Mouse (Mus musculus): ENCODE measurements around the gene Klf4.

Gene Klf4

DNA sequence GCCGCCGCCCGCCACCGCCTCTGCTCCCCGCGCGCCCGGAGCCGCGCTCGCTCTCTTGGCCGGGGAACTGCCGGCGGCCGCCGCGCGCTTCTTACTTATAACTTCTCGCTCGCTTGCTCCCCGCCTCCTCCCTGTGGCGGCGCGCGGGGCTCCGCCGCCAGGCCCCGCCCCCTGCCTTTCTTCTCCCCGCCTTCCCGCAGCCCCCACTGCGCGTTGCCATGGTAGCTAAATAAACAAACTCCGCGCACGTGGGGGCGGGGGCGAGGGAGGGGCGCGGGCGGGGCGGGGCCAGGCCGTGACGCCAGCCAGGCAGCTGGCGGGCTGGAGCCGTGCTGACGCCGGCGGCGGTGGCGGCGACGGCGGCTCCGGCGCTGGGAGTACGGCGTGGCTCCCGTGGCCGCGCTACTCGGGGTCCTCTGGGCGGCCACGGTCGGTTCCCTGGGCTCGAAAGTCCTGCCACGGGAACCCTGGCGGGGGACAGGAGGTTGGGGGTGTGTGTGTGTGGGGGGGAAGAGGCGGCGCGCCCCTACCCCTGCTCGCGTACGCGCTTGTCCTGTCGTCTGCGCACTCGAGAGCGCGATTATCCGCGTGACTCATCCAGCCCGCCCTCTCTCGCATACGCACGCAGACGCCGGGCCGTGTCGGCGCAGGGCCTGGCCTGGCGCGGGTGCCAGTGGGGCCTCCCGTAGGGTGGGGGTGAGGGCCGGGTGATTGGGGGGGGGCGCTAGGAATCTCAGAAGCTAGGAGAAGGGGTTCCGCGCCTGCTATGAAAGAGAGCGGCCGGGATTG lies at the start of gene Klf4:
Gene Klf4 (minus strand): TSS at position 60 of the 789 bp plus-strand sequence.
- peak; percentile 90 to 91 for DNase-seq (ENCODE audit: low spot score in 2 of 2)

DNA sequence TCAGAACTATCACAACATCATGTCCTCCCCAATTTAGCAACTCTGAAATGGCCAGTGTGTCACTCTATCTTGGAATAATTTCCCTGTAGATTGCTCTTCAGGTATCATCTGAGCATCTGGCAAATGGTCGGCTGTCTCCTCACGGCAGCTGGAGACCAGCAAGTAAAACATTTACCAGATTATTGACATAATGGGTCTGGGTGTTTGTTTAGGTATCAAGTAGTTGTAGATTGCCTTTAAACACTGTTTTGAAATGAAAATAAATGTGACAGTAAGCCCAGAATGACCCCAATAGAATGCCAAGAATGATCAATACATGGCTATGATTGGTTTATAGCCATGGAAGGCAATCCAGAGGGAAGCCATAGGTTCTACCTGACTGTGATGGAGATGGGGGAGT lies 39.2 kb upstream of the Klf4 start:
- DNase-seq (ENCODE audit: low spot score in 2 of 2): no peak

DNA sequence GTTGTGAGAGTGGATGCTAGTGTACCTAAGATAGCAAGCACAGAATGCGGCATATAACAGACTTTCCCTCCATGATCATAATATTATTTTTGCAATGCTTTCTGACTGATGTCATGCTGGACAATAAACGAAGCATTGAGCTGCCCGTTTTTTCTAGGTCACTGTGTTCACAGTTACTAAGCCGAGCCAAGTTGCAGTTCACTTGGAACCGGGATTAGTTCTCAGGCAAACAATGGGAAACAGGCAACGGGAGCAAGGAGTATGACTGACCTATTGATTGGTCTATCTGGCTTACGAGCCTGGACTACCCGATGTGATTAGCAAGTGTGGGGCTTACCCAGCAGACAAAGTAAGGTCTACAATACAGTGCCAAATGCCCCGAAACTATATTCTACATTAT lies 35.7 kb upstream of the Klf4 start:
- DNase-seq (ENCODE audit: low spot score in 2 of 2): no peak

DNA sequence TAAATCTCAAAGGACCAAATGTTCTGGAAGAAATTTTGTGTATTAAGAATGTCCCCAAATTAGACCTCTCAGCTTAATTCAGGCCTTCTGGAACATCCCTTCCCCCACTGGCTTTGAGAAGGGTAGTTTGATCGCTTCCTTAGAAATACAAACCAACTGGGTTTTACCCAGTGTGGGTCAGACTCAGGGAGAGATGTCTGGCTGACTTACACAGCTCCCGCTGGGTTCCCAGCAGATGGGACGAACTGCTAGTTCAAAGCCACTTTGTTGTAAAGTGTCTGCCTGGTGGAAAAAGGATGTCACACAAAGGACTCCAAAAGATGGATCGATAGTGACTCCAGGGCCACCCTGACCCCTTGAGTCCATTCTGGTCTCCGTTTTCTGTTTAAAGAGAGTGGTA lies 35.3 kb upstream of the Klf4 start:
- no peak for DNase-seq (ENCODE audit: low spot score in 2 of 2)

DNA sequence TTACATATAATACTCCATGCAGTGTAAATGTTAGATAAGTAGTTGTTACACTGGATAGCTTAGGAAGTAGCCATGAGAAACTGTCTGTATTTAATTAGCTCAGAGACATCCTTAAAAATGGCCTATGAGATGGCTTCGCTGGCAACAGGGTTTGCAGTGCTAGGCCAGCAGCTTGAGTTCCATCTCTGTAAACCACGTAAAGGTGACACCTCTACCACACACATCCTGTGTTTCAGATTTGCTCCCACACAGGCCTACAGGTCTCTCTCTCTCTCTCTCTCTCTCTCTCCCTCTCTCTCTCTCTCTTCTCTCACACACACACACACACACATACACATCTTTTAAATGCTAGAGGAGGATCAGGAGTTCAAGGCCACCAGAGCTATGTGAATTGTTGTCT lies 32.1 kb upstream of the Klf4 start:
- no peak for DNase-seq (ENCODE audit: low spot score in 2 of 2)

DNA sequence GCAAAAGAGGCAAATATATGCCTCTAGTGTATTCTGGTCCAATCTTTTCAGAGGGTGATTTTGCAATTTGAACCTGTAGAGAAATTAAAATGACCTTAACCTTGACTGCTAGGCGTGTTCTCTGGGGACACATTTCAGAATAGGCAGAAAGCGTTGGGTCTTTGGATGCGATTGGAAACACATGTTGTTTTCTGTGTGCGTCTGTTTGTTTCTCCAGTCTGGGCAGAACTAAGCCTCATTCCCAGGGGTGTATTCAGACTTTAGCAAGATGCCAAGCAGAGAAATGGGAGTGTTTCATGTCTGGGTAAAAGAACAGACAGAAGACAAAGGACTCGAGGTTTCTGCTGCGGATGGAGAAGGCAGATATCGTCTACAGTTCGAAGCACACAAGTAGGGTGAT lies 30.8 kb upstream of the Klf4 start:
- no peak for DNase-seq (ENCODE audit: low spot score in 2 of 2)

DNA sequence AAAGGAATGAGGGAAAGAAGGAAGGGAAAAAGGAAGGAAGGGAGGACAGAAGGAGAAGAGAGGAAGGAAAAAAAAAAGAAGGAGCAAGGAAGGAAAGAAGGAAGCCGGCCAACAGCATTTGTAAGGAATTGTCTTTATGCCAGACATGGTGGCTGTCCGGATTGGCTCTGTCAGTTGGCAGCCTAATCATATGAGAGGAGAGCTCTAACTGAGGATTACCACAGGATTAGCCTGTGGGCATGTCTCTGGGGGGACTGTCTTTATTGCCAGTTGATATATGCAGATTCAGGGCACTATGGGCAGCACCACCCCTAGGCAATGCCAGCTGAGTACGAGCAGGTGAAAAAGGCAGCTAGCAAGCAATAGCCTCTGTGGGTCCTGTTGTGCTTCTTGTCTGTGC lies 29.8 kb upstream of the Klf4 start:
- no peak for DNase-seq (ENCODE audit: low spot score in 2 of 2)

DNA sequence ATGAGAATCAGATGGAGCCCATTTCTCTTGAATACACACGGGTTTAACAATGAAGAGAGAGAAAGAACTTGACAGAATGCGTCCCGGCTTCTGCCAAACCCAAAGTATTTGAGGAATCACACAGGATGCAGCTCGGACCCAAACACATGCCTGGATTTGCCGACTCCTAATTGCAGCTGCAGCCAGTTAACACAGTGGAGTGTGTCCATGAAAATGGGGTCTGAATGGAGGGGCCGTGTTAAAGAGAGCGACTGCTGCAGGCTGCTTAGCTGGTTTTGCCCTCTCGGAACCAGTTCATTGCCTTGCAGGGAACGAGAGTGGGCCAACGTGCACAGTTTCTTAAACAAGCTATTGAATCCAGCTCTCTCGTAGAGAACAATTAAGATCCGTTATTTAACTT lies 14.6 kb upstream of the Klf4 start:
- DNase-seq (ENCODE audit: low spot score in 2 of 2): no peak

DNA sequence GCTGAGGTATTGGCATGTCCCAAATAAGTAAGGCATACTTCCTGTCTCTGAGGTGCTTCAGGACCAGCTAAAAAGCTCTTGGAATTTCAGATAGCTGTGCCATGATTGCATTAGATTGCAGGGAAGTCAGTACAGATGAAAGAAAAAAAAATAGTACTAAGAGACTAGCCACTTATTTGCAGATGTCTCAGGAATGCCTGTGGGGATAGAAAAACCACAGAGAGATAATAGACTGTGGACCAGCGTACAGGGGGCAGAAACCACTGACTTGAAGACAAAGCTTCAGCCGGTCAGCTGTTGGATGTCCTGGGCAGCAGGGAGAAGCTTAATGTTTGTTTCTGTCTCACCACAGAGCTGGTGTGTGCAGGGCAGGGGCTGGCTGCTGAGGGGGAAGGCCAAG lies 10.5 kb upstream of the Klf4 start:
- DNase-seq (ENCODE audit: low spot score in 2 of 2): no peak

DNA sequence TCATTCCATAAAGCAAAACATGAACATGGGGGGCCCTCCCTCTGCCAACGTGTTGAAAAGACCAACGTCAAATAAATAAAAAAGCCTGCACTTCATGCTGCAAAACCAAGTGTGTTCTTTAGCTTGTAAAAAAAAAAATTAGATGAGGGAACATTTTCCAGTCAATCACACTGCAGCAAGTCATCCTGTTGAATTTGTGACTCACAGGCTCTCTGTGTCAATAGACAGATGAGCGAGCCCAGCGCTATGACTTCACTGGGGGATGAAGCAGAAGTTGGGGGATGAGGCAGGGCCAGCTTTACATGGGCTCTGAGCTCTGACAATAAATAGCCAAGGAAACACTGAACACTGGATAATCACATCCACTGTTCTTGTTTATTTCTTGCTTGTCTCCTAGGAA lies 9.4 kb upstream of the Klf4 start:
- DNase-seq (ENCODE audit: low spot score in 2 of 2): no peak

DNA sequence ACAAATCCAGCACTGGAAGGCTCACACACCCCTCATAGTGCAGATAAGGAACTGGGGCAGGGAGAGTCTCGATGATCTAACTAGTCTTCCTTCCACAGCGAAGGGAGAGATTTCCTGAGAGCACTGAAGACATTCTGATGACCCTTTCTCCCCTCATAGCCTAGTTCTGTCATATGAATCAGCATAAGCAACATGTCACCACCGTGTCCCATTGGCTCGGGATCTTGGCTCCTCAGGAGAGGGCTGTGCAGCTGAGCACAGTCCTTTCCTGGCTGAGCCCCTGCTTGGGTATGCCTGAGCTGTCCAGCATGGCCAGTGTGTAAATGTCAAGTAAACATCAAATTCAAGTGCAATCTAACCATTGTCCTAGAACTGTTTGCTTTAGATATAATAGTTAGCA lies 9.0 kb upstream of the Klf4 start:
- DNase-seq (ENCODE audit: low spot score in 2 of 2): no peak

DNA sequence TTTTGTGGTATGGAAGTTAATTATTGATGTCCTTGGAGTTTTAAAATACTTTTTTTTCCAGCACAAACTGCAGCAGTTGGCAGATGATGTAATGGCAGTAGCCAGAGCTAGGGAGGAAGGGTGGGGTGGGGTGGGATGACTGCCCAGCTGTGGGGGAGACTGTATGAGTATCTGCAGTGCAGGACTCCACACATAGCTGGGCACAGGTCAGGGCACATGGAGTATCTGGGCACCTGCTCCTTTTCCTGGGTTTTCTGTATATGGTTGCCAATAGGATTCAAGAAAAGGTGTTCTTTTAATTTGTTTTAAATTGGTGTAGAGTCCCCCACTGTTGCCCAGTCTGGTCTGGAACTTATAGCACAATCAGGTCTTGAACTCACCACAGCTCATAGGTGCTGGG lies 2.7 kb upstream of the Klf4 start:
- DNase-seq (ENCODE audit: low spot score in 2 of 2): no peak

DNA sequence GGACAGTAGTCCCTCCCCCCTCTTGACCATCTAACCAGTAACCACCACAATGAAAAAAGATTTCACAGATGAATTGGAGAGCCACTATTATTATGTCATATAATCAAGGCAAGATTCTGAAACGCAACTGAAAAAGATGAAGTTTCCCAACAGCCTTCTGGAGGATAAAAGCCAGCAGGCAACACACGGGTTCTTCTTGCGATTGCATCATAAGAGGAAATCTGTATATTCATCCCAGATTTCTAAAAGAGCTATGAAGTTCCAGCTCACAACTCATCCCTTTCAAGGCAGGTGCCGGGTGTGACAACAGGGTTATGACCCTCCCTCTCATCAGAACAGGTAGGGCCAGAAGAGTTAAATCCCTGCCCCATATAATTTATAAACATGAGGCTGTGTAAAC lies 2.2 kb upstream of the Klf4 start:
- no peak for DNase-seq (ENCODE audit: low spot score in 2 of 2)

DNA sequence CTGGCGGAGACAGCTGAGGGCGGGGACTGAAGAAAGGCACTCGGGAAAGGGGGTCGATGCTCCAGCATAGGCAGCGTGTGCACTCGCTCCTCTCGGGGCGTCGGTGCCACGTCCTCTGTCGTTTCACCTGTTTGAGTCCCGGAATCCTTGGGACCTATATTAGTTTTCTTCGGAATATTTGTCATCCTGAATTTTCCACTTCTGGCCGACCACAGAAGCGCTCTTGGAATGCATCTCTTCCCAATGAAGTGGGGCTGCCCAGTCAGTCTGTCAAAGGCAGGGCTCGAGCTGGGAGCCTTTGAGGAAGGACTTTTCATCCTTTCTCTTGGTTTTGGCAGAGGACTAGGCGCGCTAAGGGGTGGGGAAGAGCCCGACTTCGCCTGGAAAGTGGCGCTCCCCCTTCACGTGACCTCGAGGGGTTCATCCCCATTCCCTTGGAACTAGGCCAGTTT lies 1.6 kb upstream of the Klf4 start:
- no peak for DNase-seq (ENCODE audit: low spot score in 2 of 2)

DNA sequence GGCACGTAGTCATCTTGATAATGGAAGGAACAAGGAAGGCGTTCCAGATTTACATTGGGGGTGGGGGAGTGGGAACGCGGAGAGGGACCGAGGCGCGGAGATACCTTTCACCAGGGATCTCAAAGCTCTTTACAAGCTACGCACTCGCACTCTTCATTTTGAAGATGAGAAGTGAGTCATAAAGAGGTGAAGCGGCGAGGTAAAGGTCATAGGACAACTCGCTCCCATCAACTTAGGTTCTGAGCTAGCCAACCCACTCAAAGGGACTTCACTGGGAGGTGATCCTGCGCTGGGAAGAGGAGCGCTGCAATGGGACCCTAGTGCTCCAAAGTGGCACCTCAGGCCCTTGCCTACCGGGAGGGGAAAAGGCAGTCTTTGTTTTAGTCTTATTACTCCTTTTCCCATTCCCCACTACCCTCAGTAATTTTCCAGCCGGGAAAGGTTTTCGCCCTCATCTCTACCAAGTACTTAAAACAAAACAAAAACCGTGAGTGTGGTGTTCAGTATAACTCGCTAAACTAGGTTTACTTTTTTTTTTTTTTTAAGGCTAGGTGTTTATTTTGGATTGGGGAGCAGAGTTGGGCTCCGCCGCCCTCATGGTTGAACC lies 1.0 kb upstream of the Klf4 start:
- no peak for DNase-seq (ENCODE audit: low spot score in 2 of 2)

DNA sequence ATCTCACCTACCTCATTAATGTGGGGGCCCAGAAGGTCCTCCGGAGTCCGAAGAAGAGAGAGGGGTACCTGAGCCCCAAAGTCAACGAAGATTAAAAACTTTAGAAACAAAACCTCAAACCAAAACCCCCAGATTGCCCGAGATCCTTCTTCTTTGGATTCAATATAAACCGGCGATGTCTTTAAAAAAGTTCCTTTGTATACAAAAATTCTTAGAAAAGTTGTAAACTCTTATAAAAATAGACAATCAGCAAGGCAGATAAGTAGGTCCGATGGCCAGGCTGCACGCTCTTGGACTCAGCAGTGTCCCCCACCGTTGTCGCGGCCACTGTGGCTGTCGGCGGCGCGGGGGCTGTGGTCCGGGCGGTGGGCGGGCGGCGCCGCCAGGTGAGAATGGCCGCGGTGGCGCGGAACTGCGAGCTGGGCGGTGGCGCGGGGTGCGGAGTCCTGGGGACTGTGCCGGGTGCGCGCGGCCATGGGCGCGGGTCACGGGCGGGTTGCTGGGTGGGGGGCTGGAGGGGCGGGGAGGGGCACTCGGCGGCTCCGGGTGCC lies 335 bp downstream of the Klf4 start:
- DNase-seq (ENCODE audit: low spot score in 2 of 2): no peak

DNA sequence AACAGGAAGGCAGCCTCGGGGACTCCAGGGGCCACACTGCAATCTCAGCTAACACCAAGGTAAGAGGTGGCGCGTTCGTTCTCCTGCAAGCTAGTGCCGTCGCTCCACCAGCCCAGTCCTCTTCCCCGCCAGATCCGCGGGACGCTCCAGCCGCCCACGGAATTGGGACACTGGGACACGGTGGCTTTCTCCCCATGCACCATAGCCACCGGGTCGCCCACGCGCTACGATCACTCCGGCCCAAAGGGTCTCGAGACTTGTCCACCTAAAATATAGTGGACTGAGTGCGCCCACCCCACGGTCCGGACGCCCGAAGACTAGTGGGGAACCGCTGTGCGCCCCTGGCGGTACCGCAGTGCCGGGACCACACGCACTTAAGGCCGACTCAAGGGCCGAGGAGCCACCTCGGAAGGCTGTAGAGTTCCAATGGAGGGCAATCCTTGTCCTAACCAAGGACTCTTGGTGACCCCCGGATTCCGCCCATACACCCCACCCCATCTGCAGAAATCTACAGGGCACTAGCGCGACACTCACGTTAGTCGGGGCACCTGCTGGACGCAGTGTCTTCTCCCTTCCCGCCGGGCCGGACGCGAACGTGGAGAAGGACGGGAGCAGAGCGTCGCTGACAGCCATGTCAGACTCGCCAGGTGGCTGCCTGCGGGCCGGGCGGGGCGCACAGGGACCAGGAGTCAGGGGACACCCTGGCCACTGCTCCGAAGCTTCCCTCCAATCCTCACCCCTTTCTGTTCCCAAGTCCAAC lies 990 bp downstream of the Klf4 start:
- DNase-seq (ENCODE audit: low spot score in 2 of 2): peak; percentile 9 to 12

DNA sequence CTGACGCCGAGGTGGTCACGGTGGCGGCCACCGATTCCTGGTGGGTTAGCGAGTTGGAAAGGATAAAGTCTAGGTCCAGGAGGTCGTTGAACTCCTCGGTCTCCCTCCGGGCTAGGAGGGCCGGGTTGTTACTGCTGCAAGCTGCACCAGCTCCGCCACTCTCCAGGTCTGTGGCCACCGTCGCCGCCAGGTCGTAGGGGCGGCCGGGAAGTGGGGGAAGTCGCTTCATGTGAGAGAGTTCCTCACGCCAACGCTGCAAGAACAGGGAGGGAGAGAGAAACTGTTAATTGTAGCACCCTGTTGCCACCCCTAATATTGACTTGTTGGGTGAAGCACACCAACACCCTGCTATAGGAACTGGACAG lies 1.6 kb downstream of the Klf4 start:
- DNase-seq (ENCODE audit: low spot score in 2 of 2): peak; percentile 4 to 15

DNA sequence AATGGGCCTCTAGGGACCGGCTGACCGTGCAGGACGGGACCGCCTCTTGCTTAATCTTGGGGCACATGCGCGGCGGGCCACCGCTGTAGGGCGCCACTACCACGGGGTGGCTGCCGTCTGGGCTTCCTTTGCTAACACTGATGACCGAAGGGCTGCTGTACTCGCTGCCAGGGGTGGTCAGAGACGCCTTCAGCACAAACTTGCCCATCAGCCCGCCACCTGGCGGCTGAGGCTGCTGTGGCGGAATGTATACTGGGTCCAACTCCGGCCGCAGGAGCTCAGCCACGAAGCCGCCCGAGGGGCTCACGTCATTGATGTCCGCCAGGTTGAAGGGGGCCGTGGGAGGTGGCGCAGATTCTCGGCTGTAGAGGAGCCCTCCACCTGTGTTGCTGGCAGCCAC lies 2.0 kb downstream of the Klf4 start:
- DNase-seq (ENCODE audit: low spot score in 2 of 2): peak; percentile 77 to 78

DNA sequence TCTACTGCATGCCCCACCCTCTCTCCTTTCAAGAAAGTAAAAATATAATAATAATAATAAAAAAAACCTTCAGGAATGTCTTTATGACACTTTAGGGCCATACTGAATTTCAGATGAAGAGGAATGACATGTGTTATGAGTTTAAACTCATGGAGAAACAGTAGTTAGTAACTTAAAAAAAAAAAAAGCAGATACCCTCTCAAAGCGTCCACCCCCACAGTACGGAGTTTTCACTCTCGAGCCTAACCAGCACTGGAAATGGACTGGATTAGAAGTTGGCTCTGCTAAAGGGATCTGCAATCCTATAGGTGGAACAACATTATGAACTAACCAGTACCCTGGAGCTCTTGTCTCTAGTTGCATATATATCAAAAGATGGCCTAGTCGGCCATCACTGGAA lies 3.9 kb downstream of the Klf4 start:
- DNase-seq (ENCODE audit: low spot score in 2 of 2): no peak

DNA sequence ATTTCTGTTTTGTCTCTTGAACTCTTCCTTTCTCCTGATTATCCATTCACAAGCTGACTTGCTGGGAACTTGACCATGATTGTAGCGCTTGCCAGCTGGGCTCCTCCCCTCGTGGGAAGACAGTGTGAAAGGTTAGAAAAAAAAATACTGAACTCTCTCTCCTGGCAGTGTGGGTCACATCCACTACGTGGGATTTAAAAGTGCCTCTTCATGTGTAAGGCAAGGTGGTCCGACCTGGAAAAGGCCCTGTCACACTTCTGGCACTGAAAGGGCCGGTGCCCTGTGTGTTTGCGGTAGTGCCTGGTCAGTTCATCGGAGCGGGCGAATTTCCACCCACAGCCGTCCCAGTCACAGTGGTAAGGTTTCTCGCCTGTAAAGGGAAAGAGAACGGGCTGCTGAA lies 4.3 kb downstream of the Klf4 start:
- DNase-seq (ENCODE audit: low spot score in 2 of 2): no peak

DNA sequence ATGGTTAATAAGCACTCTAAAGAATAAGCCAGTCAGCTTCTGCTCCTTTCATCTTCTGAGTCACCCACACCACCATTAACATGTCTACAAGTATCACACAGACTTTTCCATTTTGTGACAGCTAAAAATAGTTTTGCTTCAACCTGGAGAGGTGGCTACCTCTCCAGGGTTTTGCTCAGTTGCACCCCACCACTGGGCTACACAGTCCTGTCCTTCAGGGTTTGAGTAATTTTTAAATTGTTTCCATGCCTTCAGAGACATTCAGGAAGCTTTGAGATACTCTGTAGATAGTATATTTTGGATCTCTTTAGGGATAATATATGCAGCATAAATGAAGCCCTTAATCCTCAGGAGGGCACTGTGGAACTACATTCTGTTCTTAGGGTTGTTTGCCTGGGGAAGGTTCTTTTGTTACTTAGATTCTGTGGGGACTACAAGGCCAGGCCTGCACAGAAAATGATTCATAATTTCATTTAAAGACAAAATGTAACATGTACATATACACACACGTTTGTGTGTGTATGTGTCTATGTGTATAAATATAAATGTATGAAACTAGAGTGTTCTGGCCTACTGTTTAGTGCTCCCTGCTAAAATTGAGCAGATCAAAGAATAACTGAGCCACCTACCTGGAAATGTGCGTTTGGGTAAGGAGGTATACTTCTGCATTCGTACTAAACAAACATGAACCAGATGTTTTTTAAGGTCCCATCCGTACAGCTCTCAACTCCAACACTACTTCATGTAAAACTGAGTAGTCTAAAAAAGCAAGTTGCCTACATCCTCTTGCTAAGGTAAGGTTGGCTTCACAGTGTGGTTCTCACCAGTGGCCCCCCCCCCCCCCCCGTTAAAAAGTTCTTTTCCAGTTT lies 5.8 kb downstream of the Klf4 start:
- DNase-seq (ENCODE audit: low spot score in 2 of 2): no peak
